Comparison of ENCODE assay signal across 8 mouse cellular contexts in genomic region chr17:12992470-12992991, GRCm38 (mm10). TPM values are rescaled to one million over a fixed set of nuclear protein-coding genes. Genes with fewer than 3 reads are reported as not detected.
A peak's percentile ranks its signal among the peaks of the same experiment; 100 is the strongest.
DNase-seq lines count a peak whose midpoint lies in the region; ATAC-seq and TF ChIP-seq lines count a peak whose summit lies in the region.

No protein-coding gene starts in this region.

- peak overlapping the region; percentile 75 for H3K27ac ChIP-seq in brown adipose tissue, adult 24 weeks (replicated peaks; ENCODE audit: low read depth, low read length)
- H3K27ac ChIP-seq in heart, embryonic 14.5 days (replicated peaks in 1 of 2; ENCODE audit: control insufficient read depth in 1 of 2, insufficient read depth in 1 of 2, low read depth in 2 of 2, low read length in 2 of 2) = peak overlapping the region; percentile 90 to 99
- H3K27ac ChIP-seq in liver, embryonic 14.5 days = peak overlapping the region; percentile 98
- peak overlapping the region; percentile 99 for H3K27ac ChIP-seq in neural tube, embryonic 11.5 days (ENCODE audit: low read depth, low read length)
- H3K27ac ChIP-seq in stomach, postnatal 0 days (replicated peaks) = peak overlapping the region; percentile 100

- peaks cover 6% of the 10 kb centered on the region for H3K4me1 ChIP-seq in brown adipose tissue, adult 24 weeks (ENCODE audit: control insufficient read depth, insufficient read depth, insufficient read length, low read length)
- H3K4me1 ChIP-seq in heart, embryonic 14.5 days (ENCODE audit: control insufficient read depth in 2 of 2, insufficient read depth in 2 of 2, low read length in 2 of 2) = peaks cover 3 to 13% of the 10 kb centered on the region in 2 experiments; a peak in 3 of 4 replicates
- H3K4me1 ChIP-seq in liver, embryonic 14.5 days (replicated peaks; ENCODE audit: control insufficient read depth in 2 of 2, insufficient read depth in 2 of 2, low read length in 1 of 2) = peaks cover 0 to 3% of the 10 kb centered on the region in 2 experiments; a peak in 1 of 4 replicates
- H3K4me1 ChIP-seq in neural tube, embryonic 11.5 days (ENCODE audit: control insufficient read depth, insufficient read depth, low read length) = peaks cover 7% of the 10 kb centered on the region; the same call in 1 of the 2 replicates
- H3K4me1 ChIP-seq in stomach, postnatal 0 days (replicated peaks; ENCODE audit: control insufficient read depth, insufficient read depth) = no peaks in the 10 kb centered on the region

- peak overlapping the region; percentile 87 for H3K4me2 ChIP-seq in heart, embryonic 14.5 days (ENCODE audit: low read length)
- H3K4me2 ChIP-seq in liver, embryonic 14.5 days (ENCODE audit: low read depth) = peak overlapping the region; percentile 84
- peak overlapping the region; percentile 74 for H3K4me2 ChIP-seq in neural tube, embryonic 11.5 days (ENCODE audit: low read depth)
- peak overlapping the region; percentile 78 for H3K4me2 ChIP-seq in stomach, postnatal 0 days (replicated peaks; ENCODE audit: low read depth)

- no peaks in the 10 kb centered on the region for H3K27me3 ChIP-seq in heart, embryonic 14.5 days (ENCODE audit: control insufficient read depth, insufficient read depth, low read length)
- H3K27me3 ChIP-seq in liver, embryonic 14.5 days (ENCODE audit: control insufficient read depth, insufficient read depth, low read length) = no peaks in the 10 kb centered on the region
- no peaks in the 10 kb centered on the region for H3K27me3 ChIP-seq in neural tube, embryonic 11.5 days (ENCODE audit: control insufficient read depth, insufficient read depth, low read length)
- no peaks in the 10 kb centered on the region for H3K27me3 ChIP-seq in stomach, postnatal 0 days (ENCODE audit: control insufficient read depth, insufficient read depth, low read length)

- no peak for TF ChIP-seq EP300 in liver, embryonic 14.5 days (IDR thresholded peaks at IDR 0.05; ENCODE audit: low read depth)
- peak; percentile 89 for TF ChIP-seq EP300 in stomach, postnatal 0 days (optimal IDR thresholded peaks at IDR 0.05)

- H3K9ac ChIP-seq in heart, embryonic 14.5 days (ENCODE audit: low read length) = peak overlapping the region; percentile 99
- peak overlapping the region; percentile 100 for H3K9ac ChIP-seq in liver, embryonic 14.5 days (replicated peaks)
- H3K9ac ChIP-seq in neural tube, embryonic 11.5 days (ENCODE audit: low read length) = peak overlapping the region; percentile 99
- peak overlapping the region; percentile 100 for H3K9ac ChIP-seq in stomach, postnatal 0 days (ENCODE audit: low read length)

- no peak for TF ChIP-seq CTCF in liver, embryonic 14.5 days (IDR thresholded peaks at IDR 0.05; ENCODE audit: low read depth)
- peak; percentile 14; the same call in 1 of the 2 replicates for TF ChIP-seq CTCF in stomach, postnatal 0 days (IDR thresholded peaks at IDR 0.05; ENCODE audit: low read depth)

- H3K4me3 ChIP-seq in brown adipose tissue, adult 24 weeks (ENCODE audit: insufficient read depth, low read depth, low read length) = peak overlapping the region; percentile 99
- peak overlapping the region; percentile 93 to 96 for H3K4me3 ChIP-seq in heart, embryonic 14.5 days (ENCODE audit: control insufficient read depth in 1 of 2, insufficient read depth in 1 of 2, low read depth in 1 of 2, low read length in 2 of 2)
- H3K4me3 ChIP-seq in liver, embryonic 14.5 days (ENCODE audit: insufficient read depth in 1 of 2, low read depth in 2 of 2, low read length in 2 of 2) = peak overlapping the region; percentile 81 to 100
- H3K4me3 ChIP-seq in neural tube, embryonic 11.5 days (ENCODE audit: low read depth, low read length) = peak overlapping the region; percentile 99
- peak overlapping the region; percentile 99 for H3K4me3 ChIP-seq in stomach, postnatal 0 days (ENCODE audit: low read depth, low read length)

- 0% methylated on average over 49 of the region's 51 CpGs for WGBS in heart, embryonic 14.5 days
- WGBS in liver, embryonic 14.5 days (ENCODE audit: insufficient replicate concordance) = under 1% methylated on average over 51 of the region's 51 CpGs
- under 1% methylated on average over 49 of the region's 51 CpGs for WGBS in neural tube, embryonic 11.5 days
- under 1% methylated on average over 50 of the region's 51 CpGs for WGBS in stomach, postnatal 0 days

- DNase-seq in CD4-positive, CD25-positive, alpha-beta regulatory T cell, adult 2 months (ENCODE audit: low read depth, low spot score) = peak; percentile 94
- peak; percentile 45 for DNase-seq in fat pad, adult 2 months (ENCODE audit: extremely low read depth, low read depth, low spot score)
- DNase-seq in kidney, postnatal 14 days = peak; percentile 98
- peak; percentile 83 to 88 (median 84) for DNase-seq in liver, embryonic 14.5 days (ENCODE audit: low read depth in 3 of 3, low spot score in 3 of 3)
- peak; percentile 96 for DNase-seq in neural tube, embryonic 11.5 days (ENCODE audit: low spot score)
- DNase-seq in stomach, postnatal 0 days (ENCODE audit: low spot score) = peak; percentile 96

- ATAC-seq in heart, embryonic 14.5 days (ENCODE audit: insufficient number of reproducible peaks, insufficient read depth, low FRiP score, low read depth) = peak; percentile 89
- ATAC-seq in liver, embryonic 14.5 days (ENCODE audit: insufficient read depth) = peak; percentile 86
- ATAC-seq in neural tube, embryonic 11.5 days (ENCODE audit: insufficient read depth, low FRiP score, low TSS enrichment) = peak; percentile 85
- ATAC-seq in stomach, postnatal 0 days (ENCODE audit: low FRiP score, low TSS enrichment) = peak; percentile 94

- peaks cover 11% of the 10 kb centered on the region; the same call in 1 of the 2 replicates for H3K36me3 ChIP-seq in heart, embryonic 14.5 days (ENCODE audit: control insufficient read depth, insufficient read depth, low read length)
- peaks cover 4% of the 10 kb centered on the region; the same call in 1 of the 2 replicates for H3K36me3 ChIP-seq in liver, embryonic 14.5 days (replicated peaks; ENCODE audit: control insufficient read depth, insufficient read depth, low read depth)
- 0 out of 2 replicates have a peak, but pooled peaks cover 3% of the 10 kb centered on the region for H3K36me3 ChIP-seq in neural tube, embryonic 11.5 days (ENCODE audit: control insufficient read depth, insufficient read depth, low read length)
- H3K36me3 ChIP-seq in stomach, postnatal 0 days (ENCODE audit: control insufficient read depth, insufficient read depth, low read length) = no peaks in the 10 kb centered on the region

- H3K9me3 ChIP-seq in heart, embryonic 14.5 days (ENCODE audit: control insufficient read depth, low read length) = no peaks in the 10 kb centered on the region
- no peaks in the 10 kb centered on the region for H3K9me3 ChIP-seq in liver, embryonic 14.5 days (ENCODE audit: control insufficient read depth, low read length)
- H3K9me3 ChIP-seq in neural tube, embryonic 11.5 days (ENCODE audit: control insufficient read depth, low read length) = no peaks in the 10 kb centered on the region
- no peaks in the 10 kb centered on the region for H3K9me3 ChIP-seq in stomach, postnatal 0 days (ENCODE audit: control insufficient read depth, low read length)

RNA-seq across cellular contexts. Expression of gene Wtap, which starts 1.4 kb away (rescaled TPM):
- polyA plus RNA-seq in brown adipose tissue, adult 24 weeks (2012; ENCODE audit: insufficient read depth, insufficient read length, missing spikeins) = 59.6 and 62.5 TPM in 2 replicates
- polyA plus RNA-seq in heart, embryonic 14.5 days (2014; fragmentation: Nextera tagmentation; extraction: Ambion mirVana) = 83.1 and 85.7 TPM in 2 replicates
- polyA plus RNA-seq in liver, embryonic 14.5 days (2012; rRNA removed) = 13.3 and 24.5 TPM in 2 replicates
- 51.9 and 54.6 TPM in 2 replicates for polyA plus RNA-seq in liver, embryonic 14.5 days (2014; fragmentation: Nextera tagmentation; extraction: Ambion mirVana)
- 137 and 141 TPM in 2 replicates for polyA plus RNA-seq in neural tube, embryonic 11.5 days (2014; fragmentation: Nextera tagmentation; extraction: Ambion mirVana)
- 75.2 and 75.4 TPM in 2 replicates for polyA plus RNA-seq in stomach, postnatal 0 days (2015; fragmentation: Nextera tagmentation; extraction: Ambion mirVana)

RNA-seq across cellular contexts. Expression of gene Sod2, which starts 14.1 kb away (rescaled TPM):
- 1,013 and 1,407 TPM in 2 replicates for polyA plus RNA-seq in brown adipose tissue, adult 24 weeks (2012; ENCODE audit: insufficient read depth, insufficient read length, missing spikeins)
- polyA plus RNA-seq in heart, embryonic 14.5 days (2014; fragmentation: Nextera tagmentation; extraction: Ambion mirVana) = 520 and 533 TPM in 2 replicates
- polyA plus RNA-seq in liver, embryonic 14.5 days (2012; rRNA removed) = 40.4 and 105 TPM in 2 replicates
- polyA plus RNA-seq in liver, embryonic 14.5 days (2014; fragmentation: Nextera tagmentation; extraction: Ambion mirVana) = 135 and 136 TPM in 2 replicates
- 114 and 116 TPM in 2 replicates for polyA plus RNA-seq in neural tube, embryonic 11.5 days (2014; fragmentation: Nextera tagmentation; extraction: Ambion mirVana)
- 176 and 186 TPM in 2 replicates for polyA plus RNA-seq in stomach, postnatal 0 days (2015; fragmentation: Nextera tagmentation; extraction: Ambion mirVana)

RNA-seq across cellular contexts. Expression of gene Acat2, which starts 32.0 kb away (rescaled TPM):
- 236 TPM in 2 replicates for polyA plus RNA-seq in brown adipose tissue, adult 24 weeks (2012; ENCODE audit: insufficient read depth, insufficient read length, missing spikeins)
- polyA plus RNA-seq in heart, embryonic 14.5 days (2014; fragmentation: Nextera tagmentation; extraction: Ambion mirVana) = 22.8 and 25.6 TPM in 2 replicates
- 29.2 and 36.3 TPM in 2 replicates for polyA plus RNA-seq in liver, embryonic 14.5 days (2012; rRNA removed)
- polyA plus RNA-seq in liver, embryonic 14.5 days (2014; fragmentation: Nextera tagmentation; extraction: Ambion mirVana) = 55.4 and 59.3 TPM in 2 replicates
- polyA plus RNA-seq in neural tube, embryonic 11.5 days (2014; fragmentation: Nextera tagmentation; extraction: Ambion mirVana) = 332 and 361 TPM in 2 replicates
- 76.0 and 81.8 TPM in 2 replicates for polyA plus RNA-seq in stomach, postnatal 0 days (2015; fragmentation: Nextera tagmentation; extraction: Ambion mirVana)

RNA-seq across cellular contexts. Expression of gene Acat3, which starts 52.1 kb away (rescaled TPM):
- polyA plus RNA-seq in brown adipose tissue, adult 24 weeks (2012; ENCODE audit: insufficient read depth, insufficient read length, missing spikeins) = 1.9 TPM in 1 of 2 replicates, not detected in the other
- polyA plus RNA-seq in heart, embryonic 14.5 days (2014; fragmentation: Nextera tagmentation; extraction: Ambion mirVana) = 0.24 and 0.28 TPM in 2 replicates
- 2.8 and 3.9 TPM in 2 replicates for polyA plus RNA-seq in liver, embryonic 14.5 days (2012; rRNA removed)
- polyA plus RNA-seq in liver, embryonic 14.5 days (2014; fragmentation: Nextera tagmentation; extraction: Ambion mirVana) = 3.9 and 4.4 TPM in 2 replicates
- polyA plus RNA-seq in neural tube, embryonic 11.5 days (2014; fragmentation: Nextera tagmentation; extraction: Ambion mirVana) = 0.42 and 1.0 TPM in 2 replicates
- 0.62 and 0.73 TPM in 2 replicates for polyA plus RNA-seq in stomach, postnatal 0 days (2015; fragmentation: Nextera tagmentation; extraction: Ambion mirVana)

RNA-seq across cellular contexts. Expression of gene Gpr31b, which starts 59.6 kb away (rescaled TPM):
- polyA plus RNA-seq in brown adipose tissue, adult 24 weeks (2012; ENCODE audit: insufficient read depth, insufficient read length, missing spikeins) = not detected in 2 replicates
- 0.30 TPM in 1 of 2 replicates, not detected in the other for polyA plus RNA-seq in heart, embryonic 14.5 days (2014; fragmentation: Nextera tagmentation; extraction: Ambion mirVana)
- not detected in 2 replicates for polyA plus RNA-seq in liver, embryonic 14.5 days (2012; rRNA removed)
- 0.11 TPM in 1 of 2 replicates, not detected in the other for polyA plus RNA-seq in liver, embryonic 14.5 days (2014; fragmentation: Nextera tagmentation; extraction: Ambion mirVana)
- not detected in 2 replicates for polyA plus RNA-seq in neural tube, embryonic 11.5 days (2014; fragmentation: Nextera tagmentation; extraction: Ambion mirVana)
- polyA plus RNA-seq in stomach, postnatal 0 days (2015; fragmentation: Nextera tagmentation; extraction: Ambion mirVana) = 0.12 TPM in 1 of 2 replicates, not detected in the other

Comparison
In these comparisons a context has a peak if more than half of its experiments do, and no peak if none do; other contexts are left out.
1. Peak in every context shown above with its lines: DNase-seq, ATAC-seq, H3K4me3 ChIP-seq and H3K27ac ChIP-seq.
2. DNase-seq: peak in every context shown above with its lines; median percentile 98 in kidney, postnatal 14 days; 96 in neural tube, embryonic 11.5 days; 96 in stomach, postnatal 0 days; 94 in CD4-positive, CD25-positive, alpha-beta regulatory T cell, adult 2 months; 84 in liver, embryonic 14.5 days; 45 in fat pad, adult 2 months.